Mouse (Mus musculus) T-helper 1 cell (primary cell): ENCODE measurements at regions not wholly inside any gene's neighbourhood (a gene's known extent, or its start where the extent isn't known, plus 50 kb on each side); places are given as distances from the start of the nearest gene placed in this dataset.

Source experiments
- in situ Hi-C: fragments of 300-600 bp; cut with MboI, MseI; formaldehyde crosslinking; loops from one replicate; pipeline ENCODE4 v1.15.1; 2025; ENCODE audit warnings: high pct_unique_total_duplicates

- in situ Hi-C loops = no loop called here
Measured at GRCm38 (mm10) chr13:106738011-106738410, 198.7 kb downstream of the Ipo11 start.

- in situ Hi-C loops = no loop called here
Measured at GRCm38 (mm10) chr13:106734323-106734722, 202.4 kb downstream of the Ipo11 start.

- in situ Hi-C loops = no loop called here
Measured at GRCm38 (mm10) chr13:106732906-106733305, 203.9 kb downstream of the Ipo11 start.

GRCm38 (mm10) chr13:106723315-106723714 is 213.4 kb downstream of the Ipo11 start:
- in situ Hi-C loops = no loop called here

GRCm38 (mm10) chr13:106721167-106721566 is 215.6 kb downstream of the Ipo11 start:
- in situ Hi-C loops = no loop called here

- in situ Hi-C loops = loop anchor here (10.0 kb wide), 1 partner anchor 1271 kb away; the partner anchor contains the start of gene Htr1a
Measured at GRCm38 (mm10) chr13:106715771-106716170, 221.0 kb downstream of the Ipo11 start.

- in situ Hi-C loops = loop anchor here (10.0 kb wide), 1 partner anchor 1270 kb away; the partner anchor contains the start of gene Htr1a
Measured at GRCm38 (mm10) chr13:106715234-106715633, 221.5 kb downstream of the Ipo11 start.

GRCm38 (mm10) chr13:106710580-106710979 is 226.2 kb downstream of the Ipo11 start:
- in situ Hi-C loops = loop anchor here (10.0 kb wide), 1 partner anchor 1266 kb away; the partner anchor contains the start of gene Htr1a

GRCm38 (mm10) chr13:106700376-106700775 is 236.4 kb downstream of the Ipo11 start:
- in situ Hi-C loops = no loop called here

- in situ Hi-C loops = no loop called here
Measured at GRCm38 (mm10) chr13:106699957-106700356, 236.8 kb downstream of the Ipo11 start.

GRCm38 (mm10) chr13:106691787-106692571 is 244.8 kb downstream of the Ipo11 start:
- in situ Hi-C loops = no loop called here

- in situ Hi-C loops = no loop called here
Measured at GRCm38 (mm10) chr13:106690125-106690524, 246.6 kb downstream of the Ipo11 start.

- in situ Hi-C loops = no loop called here
Measured at GRCm38 (mm10) chr13:106689618-106690017, 247.1 kb downstream of the Ipo11 start.

- in situ Hi-C loops = no loop called here
Measured at GRCm38 (mm10) chr13:106689051-106689450, 247.7 kb downstream of the Ipo11 start.

GRCm38 (mm10) chr13:106669665-106670064 is 267.1 kb downstream of the Ipo11 start:
- in situ Hi-C loops = no loop called here

GRCm38 (mm10) chr13:106662195-106662594 is 274.6 kb downstream of the Ipo11 start:
- in situ Hi-C loops = no loop called here

- in situ Hi-C loops = no loop called here
Measured at GRCm38 (mm10) chr13:106649363-106649762, 287.4 kb downstream of the Ipo11 start.

- in situ Hi-C loops = no loop called here
Measured at GRCm38 (mm10) chr13:106643302-106643975, 293.3 kb downstream of the Ipo11 start.

- in situ Hi-C loops = no loop called here
Measured at GRCm38 (mm10) chr13:106638706-106639385, 297.9 kb downstream of the Ipo11 start.

GRCm38 (mm10) chr13:106591729-106592128 is 345.0 kb downstream of the Ipo11 start:
- in situ Hi-C loops = no loop called here

GRCm38 (mm10) chr13:106567658-106568359 is 368.9 kb downstream of the Ipo11 start:
- in situ Hi-C loops = no loop called here

GRCm38 (mm10) chr13:106562588-106562987 is 374.2 kb downstream of the Ipo11 start:
- in situ Hi-C loops = no loop called here
